Mouse (Mus musculus): ENCODE measurements around the gene Zfand4.

DNA sequence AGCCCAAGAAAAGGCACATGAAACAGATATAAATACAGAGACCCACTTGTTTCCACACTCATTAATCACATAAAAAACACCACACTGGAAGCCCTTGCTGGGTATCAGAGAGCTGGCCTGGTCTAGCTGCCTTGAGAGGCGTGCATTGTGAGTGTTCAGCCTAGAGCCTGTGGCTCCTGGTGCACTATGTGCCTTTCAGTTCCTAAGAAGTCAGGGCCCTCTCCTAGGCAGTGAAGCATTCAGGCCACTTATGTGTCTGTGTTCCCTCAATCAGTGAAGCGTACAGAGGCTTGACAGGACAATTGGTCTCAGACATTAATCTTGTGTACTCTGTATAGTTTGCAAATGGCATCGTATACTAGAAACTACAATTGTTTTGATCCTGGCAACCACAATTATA is 19.3 kb downstream of the Zfand4 start:
- TF ChIP-seq CTCF (IDR thresholded peaks at IDR 0.05) (no peak), EP300 (IDR thresholded peaks at IDR 0.05) (no peak)

Measured in lung, postnatal 0 days (tissue).